Mouse (Mus musculus) neural tube, embryonic 15.5 days (tissue): ENCODE results near the gene Rex1bd. TPM values are rescaled to one million over a fixed set of nuclear protein-coding genes. Genes with fewer than 3 reads are reported as not detected.

Experiments used
- ATAC-seq: fragments of 200-750 bp; cut with Nextera tagmentation; 2 replicates; pipeline ENCODE4 v1.8.0; 2017; ENCODE audit warnings: mild to moderate bottlenecking, moderate TSS enrichment, moderate library complexity; ENCODE audit not compliant: low FRiP score
- H3K27ac ChIP-seq: fragments of 300-500 bp; sonication (generic); replicated peaks from 2 replicates; pipeline ENCODE4 v1.5.1; 2015; ENCODE audit warnings: mild to moderate bottlenecking, inconsistent platforms
- H3K27me3 ChIP-seq: fragments of 300-500 bp; sonication (generic); replicated peaks from 2 replicates; pipeline ENCODE4 v1.6.1; 2015; ENCODE audit warnings: inconsistent platforms
- H3K36me3 ChIP-seq: fragments of 300-500 bp; sonication (generic); 2 replicates; pipeline ENCODE4 v1.6.1; 2015; ENCODE audit warnings: inconsistent platforms
- H3K4me1 ChIP-seq: fragments of 300-500 bp; sonication (generic); 2 replicates; pipeline ENCODE4 v1.6.1; 2015; ENCODE audit warnings: inconsistent platforms
- H3K4me2 ChIP-seq: fragments of 300-500 bp; sonication (generic); 2 replicates; pipeline ENCODE4 v1.6.1; 2015; ENCODE audit warnings: inconsistent platforms, mild to moderate bottlenecking, moderate library complexity
- H3K4me3 ChIP-seq: fragments of 300-500 bp; sonication (generic); replicated peaks from 2 replicates; pipeline ENCODE4 v1.5.1; 2015; ENCODE audit warnings: mild to moderate bottlenecking, inconsistent platforms
- H3K9ac ChIP-seq: fragments of 300-500 bp; sonication (generic); replicated peaks from 2 replicates; pipeline ENCODE4 v1.6.1; 2015; ENCODE audit warnings: mild to moderate bottlenecking, inconsistent platforms
- H3K9me3 ChIP-seq: fragments of 300-500 bp; sonication (generic); replicated peaks from 2 replicates; pipeline ENCODE4 v1.6.1; 2016; ENCODE audit warnings: inconsistent platforms
- WGBS: fragments of 180-500 bp; shearing (Covaris S2); methylation state at CpG from one replicate; pipeline ENCODE4 v1.1.7; 2015; ENCODE audit warnings: mixed read lengths; 5-methylcytosine and 5-hydroxymethylcytosine counted together
- polyA plus RNA-seq: library from polyadenylated mRNA; unstranded; fragments of >200 nt; fragmentation: Nextera tagmentation; extraction: Ambion mirVana; gene quantifications from 2 replicates; pipeline ENCODE4 v1.2.1, GENCODE M21; 2015

Rex1bd gene
- polyA plus RNA-seq, 1 experiment from 2014 or later: 181 TPM

GRCm38 (mm10) chr8:70467907-70468306 lies 38.6 kb downstream of the Rex1bd start:
- no peak overlapping the region for H3K27ac ChIP-seq
- no peak overlapping the region for H3K4me2 ChIP-seq
- no peak overlapping the region for H3K9ac ChIP-seq
- no peaks in the 10 kb centered on the region for H3K9me3 ChIP-seq
- WGBS: 70% methylated on average over 1 of the region's 1 CpGs
- H3K4me3 ChIP-seq: no peak overlapping the region
- no peaks in the 10 kb centered on the region for H3K27me3 ChIP-seq
- H3K36me3 ChIP-seq: no peaks in the 10 kb centered on the region
- H3K4me1 ChIP-seq: peaks cover 48% of the 10 kb centered on the region
- ATAC-seq: no peak

- no peak overlapping the region for H3K27ac ChIP-seq
- no peaks in the 10 kb centered on the region for H3K27me3 ChIP-seq
- peaks cover 48% of the 10 kb centered on the region for H3K4me1 ChIP-seq
- no peaks in the 10 kb centered on the region for H3K9me3 ChIP-seq
- H3K36me3 ChIP-seq: no peaks in the 10 kb centered on the region
- 76% methylated on average over 5 of the region's 5 CpGs for WGBS
- no peak overlapping the region for H3K9ac ChIP-seq
- no peak overlapping the region for H3K4me2 ChIP-seq
- no peak overlapping the region for H3K4me3 ChIP-seq
- no peak for ATAC-seq
Measured at GRCm38 (mm10) chr8:70467229-70467725, 39.3 kb downstream of the Rex1bd start.

- Histone ChIP-seq H3K4me3 (no peak overlapping the region), H3K36me3 (no peaks in the 10 kb centered on the region), H3K27me3 (no peaks in the 10 kb centered on the region), H3K4me2 (no peak overlapping the region), H3K27ac (no peak overlapping the region), H3K9ac (no peak overlapping the region), H3K4me1 (peaks cover 48% of the 10 kb centered on the region), H3K9me3 (no peaks in the 10 kb centered on the region)
- ATAC-seq: no peak
- 77% methylated on average over 11 of the region's 11 CpGs for WGBS
Measured at GRCm38 (mm10) chr8:70466771-70467170, 39.8 kb downstream of the Rex1bd start.

- no peaks in the 10 kb centered on the region for H3K36me3 ChIP-seq
- no peak for ATAC-seq
- WGBS: 84% methylated on average over 4 of the region's 4 CpGs
- no peaks in the 10 kb centered on the region for H3K27me3 ChIP-seq
- H3K4me3 ChIP-seq: no peak overlapping the region
- peaks cover 48% of the 10 kb centered on the region for H3K4me1 ChIP-seq
- no peak overlapping the region for H3K9ac ChIP-seq
- H3K4me2 ChIP-seq: no peak overlapping the region
- no peak overlapping the region for H3K27ac ChIP-seq
- H3K9me3 ChIP-seq: no peaks in the 10 kb centered on the region
Measured at GRCm38 (mm10) chr8:70466305-70466704, 40.2 kb downstream of the Rex1bd start.

GRCm38 (mm10) chr8:70465701-70466100 lies 40.9 kb downstream of the Rex1bd start:
- Histone ChIP-seq H3K4me3 (no peak overlapping the region), H3K27me3 (no peaks in the 10 kb centered on the region), H3K9ac (no peak overlapping the region), H3K36me3 (no peaks in the 10 kb centered on the region), H3K4me2 (no peak overlapping the region), H3K27ac (no peak overlapping the region), H3K4me1 (peaks cover 48% of the 10 kb centered on the region), H3K9me3 (no peaks in the 10 kb centered on the region)
- ATAC-seq: no peak
- WGBS: 96% methylated on average over 4 of the region's 4 CpGs

GRCm38 (mm10) chr8:70464162-70464561 lies 42.4 kb downstream of the Rex1bd start:
- Histone ChIP-seq H3K27ac (no peak overlapping the region), H3K36me3 (no peaks in the 10 kb centered on the region), H3K4me3 (no peak overlapping the region), H3K4me1 (peaks cover 41% of the 10 kb centered on the region), H3K4me2 (no peak overlapping the region), H3K9ac (no peak overlapping the region), H3K27me3 (no peaks in the 10 kb centered on the region), H3K9me3 (no peaks in the 10 kb centered on the region)
- ATAC-seq: no peak
- 93% methylated on average over 6 of the region's 6 CpGs for WGBS

- Histone ChIP-seq H3K9me3 (no peaks in the 10 kb centered on the region), H3K4me3 (no peak overlapping the region), H3K4me2 (no peak overlapping the region), H3K27me3 (no peaks in the 10 kb centered on the region), H3K9ac (no peak overlapping the region), H3K4me1 (peaks cover 34% of the 10 kb centered on the region), H3K36me3 (no peaks in the 10 kb centered on the region), H3K27ac (no peak overlapping the region)
- WGBS: 39% methylated on average over 4 of the region's 4 CpGs
- no peak for ATAC-seq
Measured at GRCm38 (mm10) chr8:70463306-70463705, 43.2 kb downstream of the Rex1bd start.

GRCm38 (mm10) chr8:70462516-70462813 lies 44.1 kb downstream of the Rex1bd start:
- WGBS: 83% methylated on average over 8 of the region's 8 CpGs
- Histone ChIP-seq H3K4me3 (no peak overlapping the region), H3K27ac (no peak overlapping the region), H3K4me2 (no peak overlapping the region), H3K36me3 (no peaks in the 10 kb centered on the region), H3K4me1 (peaks cover 27% of the 10 kb centered on the region), H3K27me3 (no peaks in the 10 kb centered on the region), H3K9me3 (no peaks in the 10 kb centered on the region), H3K9ac (no peak overlapping the region)
- ATAC-seq: no peak

GRCm38 (mm10) chr8:70461765-70462515 lies 44.6 kb downstream of the Rex1bd start:
- H3K27me3 ChIP-seq: no peaks in the 10 kb centered on the region
- ATAC-seq: 0 out of 2 replicates have a peak, but pooled peaks have one; percentile 18
- H3K9ac ChIP-seq: peak overlapping the region; percentile 0; the same call in 1 of the 2 replicates
- H3K27ac ChIP-seq: no peak overlapping the region
- no peaks in the 10 kb centered on the region for H3K9me3 ChIP-seq
- H3K4me2 ChIP-seq: no peak overlapping the region
- H3K36me3 ChIP-seq: no peaks in the 10 kb centered on the region
- H3K4me1 ChIP-seq: peaks cover 22% of the 10 kb centered on the region
- WGBS: 91% methylated on average over 16 of the region's 16 CpGs
- H3K4me3 ChIP-seq: no peak overlapping the region

GRCm38 (mm10) chr8:70460606-70461005 lies 45.9 kb downstream of the Rex1bd start:
- no peak for ATAC-seq
- Histone ChIP-seq H3K4me1 (peaks cover 15% of the 10 kb centered on the region), H3K9me3 (no peaks in the 10 kb centered on the region), H3K27ac (no peak overlapping the region), H3K4me3 (no peak overlapping the region), H3K36me3 (no peaks in the 10 kb centered on the region), H3K9ac (no peak overlapping the region), H3K27me3 (no peaks in the 10 kb centered on the region), H3K4me2 (no peak overlapping the region)
- 71% methylated on average over 9 of the region's 9 CpGs for WGBS

- WGBS: 90% methylated on average over 5 of the region's 5 CpGs
- Histone ChIP-seq H3K9me3 (no peaks in the 10 kb centered on the region), H3K27me3 (no peaks in the 10 kb centered on the region), H3K27ac (no peak overlapping the region), H3K4me2 (no peak overlapping the region), H3K4me1 (peaks cover 15% of the 10 kb centered on the region), H3K4me3 (no peak overlapping the region), H3K9ac (no peak overlapping the region), H3K36me3 (no peaks in the 10 kb centered on the region)
- no peak for ATAC-seq
Measured at GRCm38 (mm10) chr8:70460199-70460598, 46.4 kb downstream of the Rex1bd start.

- H3K9ac ChIP-seq: no peak overlapping the region
- H3K27ac ChIP-seq: no peak overlapping the region
- no peak overlapping the region for H3K4me3 ChIP-seq
- H3K9me3 ChIP-seq: no peaks in the 10 kb centered on the region
- ATAC-seq: no peak
- no peaks in the 10 kb centered on the region for H3K36me3 ChIP-seq
- 97% methylated on average over 2 of the region's 2 CpGs for WGBS
- H3K27me3 ChIP-seq: no peaks in the 10 kb centered on the region
- peaks cover 15% of the 10 kb centered on the region for H3K4me1 ChIP-seq
- H3K4me2 ChIP-seq: no peak overlapping the region
Measured at GRCm38 (mm10) chr8:70459636-70460035, 46.9 kb downstream of the Rex1bd start.
